Mouse (Mus musculus) kidney, postnatal 10 days (tissue): ENCODE data around the gene Slc7a11.
"Not testable (repeated sequence)": the region's sequence is repeated elsewhere in the genome, so short reads cannot be mapped to it uniquely, and the experiment has no call there.

Experiments used
- DNase-seq: peaks from one replicate; pipeline ENCODE4 v3.0.0; 2021; ENCODE audit warnings: mixed read lengths

Slc7a11 gene

DNA sequence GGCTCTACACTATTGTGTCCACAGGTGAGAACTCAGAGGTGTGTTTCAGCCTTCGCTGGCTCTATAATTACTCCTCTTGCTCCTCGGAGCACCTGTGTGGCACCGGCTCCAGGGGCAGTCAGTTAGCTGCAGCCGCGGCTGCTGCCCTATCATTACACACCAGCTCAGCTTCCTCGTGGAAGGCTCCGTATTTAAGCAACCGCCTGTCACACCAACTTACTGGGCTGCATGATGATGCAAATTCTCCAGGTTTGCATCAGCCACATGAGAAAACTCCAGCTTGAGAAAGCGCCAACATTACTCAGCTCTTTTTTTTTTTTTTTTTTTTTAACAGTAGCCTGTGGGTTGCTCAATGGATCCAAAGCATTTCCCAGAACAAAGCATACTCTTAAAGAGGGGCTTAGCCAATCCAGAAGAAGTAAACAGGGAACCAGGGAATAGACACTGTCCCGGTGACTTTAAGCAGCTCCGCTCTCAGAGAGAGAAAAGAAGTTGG, at the start of gene Slc7a11:
Gene Slc7a11, minus strand, starts transcription at position 194 of the 496 bp plus-strand sequence.
- peak; percentile 18 for DNase-seq

DNA sequence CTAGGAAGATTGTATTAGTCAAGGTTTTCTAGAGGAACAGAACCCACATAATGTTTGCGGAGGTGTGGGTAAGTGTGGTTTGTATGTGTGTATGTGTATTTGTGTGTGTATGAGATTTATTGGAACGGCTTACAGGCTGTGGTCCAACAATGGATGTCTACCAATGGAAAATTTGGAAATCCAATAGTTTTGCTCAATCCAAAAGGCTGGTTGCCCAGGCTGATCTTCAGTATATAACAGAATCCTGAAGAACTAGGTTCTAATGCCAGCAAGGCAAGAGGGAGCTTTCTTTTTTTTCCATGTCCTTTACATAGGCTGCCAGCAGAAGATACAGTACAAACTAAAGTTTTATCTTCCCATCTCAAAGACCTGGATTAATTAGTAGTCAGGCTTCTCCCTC, 48.3 kb upstream of the Slc7a11 start:
- no peak for DNase-seq

DNA sequence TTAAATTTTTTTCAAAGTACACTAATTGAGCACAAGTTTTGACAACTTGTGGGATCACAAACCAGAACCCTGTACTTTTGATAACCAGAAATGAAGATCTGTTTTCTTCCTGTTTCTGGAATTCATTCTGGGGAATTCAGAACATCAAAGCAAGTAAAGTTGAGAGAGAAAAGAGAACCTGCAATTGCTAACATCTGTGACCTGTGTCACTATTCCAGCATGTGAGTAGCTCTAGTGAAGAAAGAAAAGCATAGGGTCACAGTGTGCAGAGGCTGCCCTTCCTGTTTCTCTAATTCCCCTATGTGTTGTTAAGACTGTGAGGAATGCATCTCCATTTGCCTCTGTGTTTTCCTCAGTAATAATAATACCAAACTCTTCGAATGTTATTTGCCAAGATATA, 40.7 kb upstream of the Slc7a11 start:
- no peak for DNase-seq

DNA sequence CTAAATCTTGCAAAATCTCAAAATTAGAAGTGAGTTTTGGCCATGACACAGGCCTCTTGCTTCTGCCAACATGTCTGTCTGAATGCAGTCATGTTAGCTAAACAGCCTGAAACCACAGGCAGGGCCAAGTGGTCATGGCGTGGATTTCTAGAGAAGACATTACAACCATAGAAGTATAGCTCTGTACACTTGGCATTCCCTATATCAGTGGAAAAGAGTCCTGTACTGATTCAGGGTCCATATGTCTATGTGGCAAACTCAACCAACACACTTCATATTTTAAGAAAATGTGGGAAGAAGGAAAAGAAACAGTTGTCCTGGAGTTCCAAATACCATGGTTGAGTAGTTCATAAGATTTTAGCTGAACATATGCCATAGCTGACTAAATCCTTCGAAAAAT, 18.8 kb upstream of the Slc7a11 start:
- no peak for DNase-seq

DNA sequence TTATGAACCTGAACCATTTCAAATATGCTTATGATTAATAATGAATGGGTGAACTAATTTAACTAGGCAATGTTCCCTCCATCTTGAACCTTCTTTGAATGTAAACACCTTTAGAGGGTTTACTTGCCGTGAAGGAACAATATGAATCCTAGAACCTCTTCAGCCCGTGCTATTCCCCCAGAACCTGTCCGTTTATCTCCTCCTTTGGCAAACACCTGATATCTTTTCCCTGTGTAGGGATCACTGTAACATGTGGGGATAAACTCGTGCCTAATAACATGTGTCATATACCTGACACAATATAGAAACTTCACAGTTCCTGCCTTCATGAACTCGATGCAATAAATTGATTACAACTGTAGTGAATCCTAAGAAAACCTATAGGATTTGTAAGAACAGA, 13.7 kb upstream of the Slc7a11 start:
- no peak for DNase-seq

DNA sequence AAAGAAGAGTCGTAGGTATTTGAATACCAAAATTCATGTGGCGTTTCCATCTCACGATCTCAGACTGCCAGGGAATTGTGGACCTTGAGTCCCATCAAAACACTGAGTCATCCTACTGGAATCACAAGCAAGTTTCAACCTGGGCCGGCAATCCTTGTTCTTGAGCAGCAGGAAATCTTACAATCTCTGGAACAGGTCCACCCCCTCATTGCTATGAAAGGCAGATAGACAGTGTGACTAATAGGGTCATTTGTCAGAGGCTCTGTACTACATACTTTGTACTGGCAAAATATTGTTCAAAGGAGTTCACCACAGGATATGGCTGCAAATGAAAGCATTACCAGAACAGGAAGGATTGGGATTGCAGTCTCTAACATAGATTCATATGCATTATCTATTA, 13.2 kb upstream of the Slc7a11 start:
- no peak for DNase-seq

DNA sequence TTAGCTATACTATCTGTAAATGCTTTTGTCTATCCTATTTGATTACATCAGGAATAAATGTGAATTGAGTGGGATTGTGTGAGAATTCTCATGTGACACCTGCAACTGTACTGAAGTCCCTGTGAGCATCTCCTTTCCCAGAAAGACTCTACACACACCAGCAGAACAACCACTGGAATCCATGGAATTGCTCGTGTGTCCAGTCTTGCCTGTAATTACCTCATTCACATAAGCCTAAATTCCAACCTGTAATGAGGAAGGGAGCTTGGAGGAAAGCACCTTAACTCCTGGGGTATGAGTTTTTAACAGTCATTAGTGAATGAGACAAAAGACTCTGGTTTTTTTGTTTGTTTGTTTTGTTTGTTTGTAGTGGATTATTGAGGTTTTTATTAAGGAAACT, 12.6 kb upstream of the Slc7a11 start:
- DNase-seq: no peak

DNA sequence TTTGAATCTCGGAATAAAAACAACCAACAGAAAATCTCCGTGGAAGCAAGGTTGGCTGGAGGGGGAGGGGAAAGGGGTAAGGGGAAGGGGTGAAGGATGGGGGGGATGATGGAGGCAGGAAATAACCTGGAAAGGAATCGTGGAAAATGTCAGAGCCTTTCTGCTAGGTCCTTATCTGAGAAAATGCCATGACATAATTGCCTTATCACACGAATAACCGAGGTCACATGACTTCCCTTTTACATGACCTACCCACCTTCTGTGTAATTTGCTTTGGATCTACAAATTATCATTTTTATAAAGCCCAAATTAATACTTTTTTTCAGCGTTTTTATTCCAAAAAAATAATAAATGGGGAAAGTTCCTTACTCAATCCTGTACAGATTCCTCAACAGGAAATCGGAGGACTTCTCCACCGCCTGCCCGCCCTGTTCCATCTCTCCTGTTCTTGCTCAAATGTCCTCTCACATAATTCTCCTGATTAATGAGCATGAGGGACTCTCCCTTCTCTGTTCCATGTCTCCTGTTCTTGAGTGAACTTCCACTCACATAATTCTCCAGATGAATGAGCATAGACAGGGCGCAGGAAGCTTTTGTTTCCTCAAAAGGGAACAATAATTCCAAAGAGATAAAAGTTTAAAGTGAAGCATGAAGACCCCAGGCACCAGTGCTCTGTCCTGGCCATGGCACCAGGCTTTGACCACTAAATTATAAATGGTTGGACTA, 1.8 kb upstream of the Slc7a11 start:
- no peak for DNase-seq

DNA sequence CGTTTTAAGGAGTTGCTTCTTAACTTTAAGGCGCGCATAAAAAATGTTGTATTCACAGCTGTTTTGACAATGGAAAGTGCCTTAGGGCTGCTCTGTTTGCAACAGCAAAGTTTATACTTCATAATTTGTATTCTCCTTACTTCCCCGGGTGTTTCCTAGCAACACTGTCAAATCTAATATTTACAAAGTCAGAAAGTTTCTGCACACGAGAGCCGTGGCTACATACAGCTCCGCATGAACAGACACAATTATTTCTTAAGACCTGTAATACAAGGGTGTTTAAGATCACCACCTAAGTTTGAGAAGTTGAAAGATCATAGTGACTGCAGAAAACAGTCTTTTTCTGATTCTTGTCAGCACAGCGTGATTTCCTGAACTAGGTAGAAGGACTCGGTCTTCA, 528 bp upstream of the Slc7a11 start:
- DNase-seq: no peak

DNA sequence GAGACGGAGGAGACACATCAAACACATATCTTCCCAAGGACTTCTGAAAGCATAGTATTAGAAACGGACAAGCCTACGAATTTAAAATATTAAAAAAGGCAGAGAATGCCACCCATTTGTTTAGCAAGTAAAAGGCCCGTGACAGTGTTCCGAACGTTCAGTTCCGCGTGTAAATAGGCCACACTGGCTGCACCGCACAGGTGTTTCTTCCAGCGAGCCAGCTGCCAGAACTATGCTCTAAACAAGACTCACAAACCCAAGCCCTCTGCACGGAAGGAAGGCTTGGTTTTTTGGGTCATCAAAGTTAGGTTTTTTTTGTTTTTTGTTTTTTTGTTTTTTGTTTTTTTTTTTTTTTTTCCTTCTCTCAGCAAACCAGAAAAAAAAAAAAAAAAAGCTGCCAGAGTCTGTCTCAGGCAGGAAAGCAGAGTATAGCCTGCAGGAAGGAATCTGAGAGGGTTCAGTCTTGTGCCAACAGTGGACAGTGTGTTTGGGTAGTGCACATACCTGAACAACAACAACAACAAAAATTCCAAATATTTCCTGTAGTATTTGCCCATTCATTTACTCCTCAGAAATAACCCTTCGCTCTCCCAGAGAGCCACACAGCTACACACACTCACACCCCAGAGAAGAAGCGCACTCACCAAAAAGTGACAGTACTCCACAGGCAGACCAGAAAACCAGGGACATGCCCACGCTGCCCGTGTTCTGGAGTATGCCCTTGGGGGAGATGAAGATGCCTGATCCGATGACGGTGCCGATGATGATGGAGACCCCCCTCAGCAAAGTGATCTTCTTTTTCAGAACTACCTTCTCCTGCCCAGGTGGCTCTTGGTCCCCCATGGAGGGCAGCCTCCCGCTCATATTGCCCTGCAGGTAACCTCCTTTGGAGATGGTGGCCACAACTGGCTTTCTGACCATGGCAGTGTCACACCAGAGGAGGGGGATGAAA, 797 bp downstream of the Slc7a11 start:
- no peak for DNase-seq

DNA sequence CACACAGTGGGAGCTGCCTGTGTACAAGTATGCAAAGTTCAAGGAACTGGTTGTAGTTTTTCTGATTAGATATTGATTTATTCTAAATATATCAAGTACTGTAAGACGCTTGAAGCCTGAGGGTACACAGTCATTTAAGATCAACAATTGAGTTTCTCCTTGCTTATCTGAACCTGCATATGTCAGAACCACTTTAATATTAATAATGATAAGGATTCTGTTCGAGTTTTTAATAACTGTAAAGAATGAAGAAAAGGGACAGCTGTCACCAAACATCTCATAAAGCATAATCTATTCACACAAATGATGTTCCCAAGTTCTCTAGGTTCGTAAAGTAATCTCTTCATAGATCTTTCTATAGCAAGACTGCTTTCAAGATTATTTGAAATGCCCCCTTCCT, 2.1 kb downstream of the Slc7a11 start:
- no peak for DNase-seq

DNA sequence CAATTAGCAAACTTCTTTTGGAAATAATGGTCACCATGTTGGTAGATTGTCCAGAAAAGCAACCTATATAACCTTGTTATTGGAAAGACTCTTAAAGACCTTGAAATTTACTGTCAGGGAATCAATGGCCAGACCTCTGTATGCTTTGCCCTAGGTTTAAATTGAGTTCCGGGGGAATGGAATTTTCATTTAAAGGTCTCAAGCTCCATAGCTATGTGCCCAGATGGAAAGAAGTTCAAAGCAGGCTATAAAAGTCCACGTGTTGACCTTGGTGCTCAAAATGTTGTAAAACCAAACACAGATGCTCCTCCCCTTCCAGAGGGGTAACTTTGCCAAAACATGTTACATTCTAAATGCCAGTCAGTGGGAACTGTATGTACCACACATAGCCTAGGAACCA, 3.0 kb downstream of the Slc7a11 start:
- no peak for DNase-seq

DNA sequence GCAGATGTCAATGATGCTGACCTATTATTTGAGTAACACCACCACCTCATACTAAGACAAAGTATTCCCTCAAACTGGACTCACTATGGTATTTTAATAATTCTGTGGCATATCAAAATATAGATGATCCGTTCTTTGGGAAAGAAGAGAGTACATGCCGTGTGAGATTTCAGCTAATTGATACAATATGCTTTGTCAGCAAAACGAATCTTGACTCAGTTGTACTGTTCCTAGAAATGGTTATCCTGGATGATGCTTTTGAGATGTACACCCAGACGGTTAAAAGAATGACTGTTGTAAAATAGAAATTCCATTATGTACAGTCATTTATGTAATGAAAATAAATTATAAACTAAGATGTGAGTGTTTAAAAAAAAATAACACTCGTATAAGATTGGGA, 4.0 kb downstream of the Slc7a11 start:
- DNase-seq: no peak

DNA sequence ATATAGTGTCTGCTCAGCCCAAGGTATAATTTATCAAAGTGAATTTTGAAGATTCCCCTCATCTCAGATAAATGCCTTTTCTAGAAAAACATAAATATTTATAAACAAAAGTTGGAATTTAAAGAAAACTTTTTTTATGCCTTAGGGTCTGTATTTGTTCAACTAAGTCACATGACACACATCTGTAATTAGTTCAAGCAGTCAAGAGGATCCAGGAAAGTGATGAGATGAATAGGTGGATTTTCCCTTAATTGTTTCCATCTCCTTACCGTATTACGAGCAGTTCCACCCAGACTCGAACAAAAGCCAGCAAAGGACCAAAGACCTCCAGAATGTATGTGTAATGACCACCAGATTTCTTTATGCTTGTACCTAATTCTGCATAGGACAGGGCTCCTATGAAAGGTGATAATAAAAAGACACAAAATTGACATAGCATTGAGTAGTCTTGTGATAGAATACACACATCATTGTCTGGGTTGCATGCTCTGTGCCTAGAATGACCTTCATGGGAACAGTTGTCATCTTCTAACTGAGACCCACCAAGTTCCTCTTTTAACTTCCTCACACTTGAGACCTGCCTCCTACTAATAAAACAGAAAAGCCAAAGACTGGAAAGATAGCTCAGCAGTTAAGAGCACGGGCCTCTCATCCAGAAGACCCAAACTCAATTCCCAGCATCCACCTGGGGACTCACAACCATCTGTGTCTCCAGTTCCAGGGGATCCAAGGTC, 4.7 kb downstream of the Slc7a11 start:
- DNase-seq: no peak

DNA sequence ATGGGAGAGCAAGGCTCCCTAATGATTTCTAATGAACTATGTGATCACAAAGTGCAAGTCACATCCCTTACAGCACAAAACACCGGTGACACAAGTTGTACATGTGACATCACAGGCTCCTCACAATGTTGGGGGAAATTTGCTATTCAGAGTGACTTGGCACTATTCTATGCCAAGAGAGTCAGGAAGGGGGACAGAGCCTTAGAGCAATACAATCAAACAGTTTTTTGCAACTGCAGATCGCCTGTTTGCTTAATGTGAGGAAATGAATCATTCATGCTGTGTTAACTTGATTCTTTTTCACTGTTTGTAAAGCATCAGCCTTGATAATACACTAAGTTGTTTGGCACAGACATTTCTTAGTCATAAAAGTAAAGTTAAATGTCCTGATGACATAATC, 5.3 kb downstream of the Slc7a11 start:
- DNase-seq: not testable (repeated sequence)

DNA sequence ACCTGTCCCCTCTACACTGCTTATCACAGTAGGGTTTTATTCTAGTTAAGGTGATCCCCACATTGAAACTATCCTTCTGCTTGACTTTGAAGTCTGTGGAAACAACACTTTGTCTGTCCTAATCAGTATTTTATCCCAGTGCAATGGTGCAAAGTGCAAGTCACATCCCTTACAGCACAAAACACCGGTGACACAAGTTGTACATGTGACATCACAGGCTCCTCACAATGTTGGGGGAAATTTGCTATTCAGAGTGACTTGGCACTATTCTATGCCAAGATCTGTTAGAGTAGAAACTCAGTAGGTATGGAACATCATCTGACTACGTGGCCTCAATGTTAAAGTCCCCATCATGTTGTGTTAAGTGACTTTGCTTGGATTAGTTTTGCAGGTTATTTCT, 7.0 kb downstream of the Slc7a11 start:
- not testable (repeated sequence) for DNase-seq

DNA sequence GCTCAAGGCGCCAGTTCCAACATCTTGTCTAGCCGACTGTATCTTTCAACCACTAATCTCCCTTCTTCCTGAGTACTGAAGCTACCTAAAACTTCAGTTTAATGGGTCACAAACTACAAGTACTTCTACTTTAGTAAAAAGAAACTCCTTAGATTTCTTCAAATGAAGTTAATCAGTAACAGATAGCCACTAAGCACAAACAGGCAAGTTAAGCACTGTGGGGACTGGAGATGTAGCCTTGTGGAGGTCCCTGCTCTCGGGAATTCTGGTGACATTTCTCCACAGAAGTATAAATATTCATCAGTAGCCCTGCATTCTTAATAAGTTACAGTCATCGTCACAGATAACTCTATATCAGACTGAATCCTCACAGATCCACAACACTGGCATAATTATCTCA, 9.6 kb downstream of the Slc7a11 start:
- DNase-seq: no peak

DNA sequence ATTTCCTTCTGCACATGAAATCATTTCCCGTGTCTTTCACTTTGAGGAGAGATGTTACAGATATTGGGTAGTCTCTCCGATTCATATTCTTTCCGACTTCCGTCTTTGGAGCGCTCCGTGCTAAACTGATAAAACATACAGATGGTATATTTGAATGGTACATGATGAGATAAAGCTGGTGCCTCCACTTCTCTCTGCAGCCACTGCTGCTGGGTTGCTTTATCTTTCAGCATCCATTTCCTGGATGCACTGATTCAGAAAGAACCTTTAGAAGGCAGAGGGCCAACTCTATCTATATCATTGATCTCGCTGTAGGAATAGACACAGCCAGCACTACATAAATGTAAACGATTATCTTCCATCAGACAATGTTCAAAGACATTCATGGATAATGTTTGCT, 12.6 kb downstream of the Slc7a11 start:
- DNase-seq: no peak

DNA sequence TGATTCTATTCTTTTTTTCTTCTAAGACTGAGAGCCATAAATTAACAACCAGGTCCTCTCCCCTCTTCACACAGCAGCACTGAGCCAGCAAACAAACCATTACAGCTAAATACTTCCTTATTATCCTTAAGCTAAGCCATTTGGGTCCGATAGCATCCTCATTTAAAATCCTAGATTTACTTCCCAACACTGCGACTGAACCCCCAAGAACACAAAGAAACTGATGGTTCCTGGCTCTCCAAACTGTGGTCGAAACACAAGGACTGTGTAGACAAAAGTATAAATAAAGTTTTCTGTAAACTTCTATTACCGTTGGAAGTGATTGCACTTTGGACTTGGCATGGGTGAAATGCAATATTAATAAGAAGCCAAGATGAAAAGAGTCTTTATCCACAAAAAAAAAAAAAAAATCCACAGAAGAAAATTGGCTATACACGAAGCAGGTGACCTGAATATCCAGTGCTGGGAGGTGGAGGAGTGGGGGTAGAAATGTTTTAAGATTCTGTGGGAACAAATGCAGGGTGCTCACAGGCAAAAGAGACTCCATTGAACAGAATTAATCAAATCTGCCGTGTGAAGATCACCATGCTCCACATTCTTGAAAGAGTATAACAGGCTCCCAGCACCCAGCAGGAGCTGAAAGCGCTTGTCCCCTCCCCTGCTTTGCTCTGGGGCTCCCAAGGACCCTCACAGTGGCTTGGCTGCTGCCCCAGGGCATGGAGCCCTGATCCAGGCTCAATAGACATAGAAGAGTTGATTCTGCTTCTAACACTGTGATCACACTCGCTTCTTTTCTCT, 21.7 kb downstream of the Slc7a11 start:
- no peak for DNase-seq

DNA sequence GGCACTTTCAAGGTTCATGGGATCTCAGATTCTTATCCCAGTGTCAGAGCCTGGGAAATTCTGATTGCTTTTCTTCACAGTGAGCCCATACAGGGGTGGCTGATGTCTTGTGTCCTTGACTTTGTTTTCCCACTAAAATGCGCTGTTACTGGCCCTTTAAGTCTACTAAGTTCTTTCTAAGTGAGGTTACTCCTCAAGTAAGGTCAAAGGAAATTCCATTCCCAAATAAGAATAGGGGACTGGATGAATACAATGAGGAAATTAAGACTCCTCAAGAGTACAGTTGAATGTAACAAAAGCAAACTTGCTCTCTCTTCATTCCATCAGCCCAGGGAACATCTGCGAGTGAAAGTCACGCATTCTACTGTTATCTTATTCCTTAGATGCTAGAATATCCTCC, 24.3 kb downstream of the Slc7a11 start:
- no peak for DNase-seq

DNA sequence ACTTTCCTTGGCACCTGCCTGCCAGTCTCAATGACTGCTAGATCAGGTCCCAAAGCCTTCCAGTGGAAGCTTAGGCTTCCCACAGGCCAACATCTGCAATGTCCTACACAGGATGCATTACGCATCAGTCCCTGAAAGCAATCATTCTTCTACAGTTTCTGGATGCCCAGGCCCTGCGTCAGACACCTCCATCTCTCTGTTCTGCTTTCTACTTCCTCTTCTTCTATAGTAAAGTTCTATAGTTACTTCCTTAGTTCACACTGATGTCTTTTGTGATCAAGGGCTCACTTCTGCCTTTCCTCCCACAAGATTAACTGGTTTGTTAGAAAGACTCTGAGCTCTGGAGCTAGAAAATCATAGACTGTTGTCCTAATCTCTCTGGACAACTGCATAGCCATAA, 36.6 kb downstream of the Slc7a11 start:
- DNase-seq: no peak

DNA sequence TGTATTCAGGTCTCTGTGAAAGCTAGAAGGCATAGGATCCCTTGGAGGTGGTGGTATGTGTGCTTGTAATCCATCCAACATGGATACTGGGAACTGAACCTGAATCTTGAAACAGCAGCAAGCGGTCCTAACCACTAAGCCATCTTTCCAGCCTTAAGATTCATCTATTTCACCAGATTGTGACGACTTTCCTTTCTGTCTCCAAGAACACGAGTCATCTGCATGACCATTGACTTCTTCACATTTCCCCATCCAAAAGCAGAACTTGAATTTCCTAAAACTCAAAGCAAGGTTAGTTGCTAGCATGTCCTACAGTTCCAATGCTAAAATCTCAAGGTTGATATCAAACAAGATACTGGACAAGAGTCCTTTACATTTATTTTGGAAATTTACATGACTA, 37.5 kb downstream of the Slc7a11 start:
- DNase-seq: no peak

DNA sequence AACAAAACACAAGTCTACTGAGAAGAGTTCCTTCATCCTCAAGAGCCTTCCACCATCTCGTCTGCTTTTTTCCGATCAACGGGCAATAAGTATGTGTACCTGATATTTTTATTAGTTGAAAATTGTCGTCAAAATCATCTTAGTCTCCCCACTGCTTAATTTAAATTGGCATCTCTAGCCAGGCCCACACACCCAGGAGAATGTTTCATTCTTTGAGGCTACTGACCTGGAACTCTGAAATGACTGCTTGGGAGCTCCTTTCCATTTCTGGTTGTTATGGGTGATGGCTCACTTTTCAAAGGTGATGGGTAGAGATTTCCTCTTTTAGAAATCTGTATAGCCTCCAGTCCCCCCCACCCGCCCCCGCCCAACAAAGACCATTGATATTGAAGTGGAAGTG, 54.6 kb downstream of the Slc7a11 start:
- no peak for DNase-seq
